Mouse (Mus musculus): Measurements from ENCODE around the gene Alpl. TPM values are rescaled to one million over a fixed set of nuclear protein-coding genes. Genes with fewer than 3 reads are reported as not detected.

The Alpl gene
- polyA plus RNA-seq, 1 experiment = not detected

GRCm38 (mm10) chr4:137778397-137779184 lies 17.6 kb downstream of the Alpl start:
- no peak for TF ChIP-seq CTCF (IDR thresholded peaks at IDR 0.05; ENCODE audit: insufficient read depth, low read depth, low read length)
- TF ChIP-seq POLR2A (IDR thresholded peaks at IDR 0.05; ENCODE audit: insufficient read depth, low read depth, low read length) = no peak
- Histone ChIP-seq H3K4me3 (ENCODE audit: insufficient read depth, low read depth, low read length) (no peak overlapping the region), H3K4me1 (ENCODE audit: control insufficient read depth, insufficient read depth, low read length) (peaks cover 9% of the 10 kb centered on the region), H3K27ac (ENCODE audit: insufficient read depth, low read depth, low read length) (no peak overlapping the region)
- 51% methylated on average over 17 of the region's 17 CpGs for WGBS

- peaks cover 6% of the 10 kb centered on the region for H3K4me1 ChIP-seq (ENCODE audit: control insufficient read depth, insufficient read depth, low read length)
- 84% methylated on average over 4 of the region's 4 CpGs for WGBS
- no peak for TF ChIP-seq POLR2A (IDR thresholded peaks at IDR 0.05; ENCODE audit: insufficient read depth, low read depth, low read length)
- no peak for TF ChIP-seq CTCF (IDR thresholded peaks at IDR 0.05; ENCODE audit: insufficient read depth, low read depth, low read length)
- H3K4me3 ChIP-seq (ENCODE audit: insufficient read depth, low read depth, low read length) = no peak overlapping the region
- H3K27ac ChIP-seq (ENCODE audit: insufficient read depth, low read depth, low read length) = no peak overlapping the region
Observed at GRCm38 (mm10) chr4:137777866-137778265, 18.3 kb downstream of the Alpl start.

GRCm38 (mm10) chr4:137774505-137774904 lies 21.7 kb downstream of the Alpl start:
- H3K27ac ChIP-seq (ENCODE audit: insufficient read depth, low read depth, low read length) = no peak overlapping the region
- TF ChIP-seq POLR2A (IDR thresholded peaks at IDR 0.05; ENCODE audit: insufficient read depth, low read depth, low read length) = no peak
- no peak for TF ChIP-seq CTCF (IDR thresholded peaks at IDR 0.05; ENCODE audit: insufficient read depth, low read depth, low read length)
- no peak overlapping the region for H3K4me3 ChIP-seq (ENCODE audit: insufficient read depth, low read depth, low read length)
- 95% methylated on average over 6 of the region's 6 CpGs for WGBS
- peaks cover 7% of the 10 kb centered on the region for H3K4me1 ChIP-seq (ENCODE audit: control insufficient read depth, insufficient read depth, low read length)

GRCm38 (mm10) chr4:137774013-137774412 lies 22.2 kb downstream of the Alpl start:
- Histone ChIP-seq H3K4me3 (ENCODE audit: insufficient read depth, low read depth, low read length) (no peak overlapping the region), H3K27ac (ENCODE audit: insufficient read depth, low read depth, low read length) (no peak overlapping the region), H3K4me1 (ENCODE audit: control insufficient read depth, insufficient read depth, low read length) (peaks cover 4% of the 10 kb centered on the region; the same call in 1 of the 2 replicates)
- TF ChIP-seq CTCF (IDR thresholded peaks at IDR 0.05; ENCODE audit: insufficient read depth, low read depth, low read length) (no peak), POLR2A (IDR thresholded peaks at IDR 0.05; ENCODE audit: insufficient read depth, low read depth, low read length) (no peak)
- WGBS = 55% methylated on average over 5 of the region's 5 CpGs

GRCm38 (mm10) chr4:137773369-137773899 lies 22.8 kb downstream of the Alpl start:
- WGBS = 82% methylated on average over 2 of the region's 2 CpGs
- Histone ChIP-seq H3K27ac (ENCODE audit: insufficient read depth, low read depth, low read length) (no peak overlapping the region), H3K4me3 (ENCODE audit: insufficient read depth, low read depth, low read length) (no peak overlapping the region), H3K4me1 (ENCODE audit: control insufficient read depth, insufficient read depth, low read length) (peaks cover 5% of the 10 kb centered on the region; the same call in 1 of the 2 replicates)
- TF ChIP-seq POLR2A (IDR thresholded peaks at IDR 0.05; ENCODE audit: insufficient read depth, low read depth, low read length) = no peak
- TF ChIP-seq CTCF (IDR thresholded peaks at IDR 0.05; ENCODE audit: insufficient read depth, low read depth, low read length) = no peak

- H3K4me1 ChIP-seq (ENCODE audit: control insufficient read depth, insufficient read depth, low read length) = peaks cover 8% of the 10 kb centered on the region; the same call in 1 of the 2 replicates
- 83% methylated on average over 16 of the region's 16 CpGs for WGBS
- TF ChIP-seq CTCF (IDR thresholded peaks at IDR 0.05; ENCODE audit: insufficient read depth, low read depth, low read length) (no peak), POLR2A (IDR thresholded peaks at IDR 0.05; ENCODE audit: insufficient read depth, low read depth, low read length) (no peak)
- no peak overlapping the region for H3K27ac ChIP-seq (ENCODE audit: insufficient read depth, low read depth, low read length)
- H3K4me3 ChIP-seq (ENCODE audit: insufficient read depth, low read depth, low read length) = no peak overlapping the region
Observed at GRCm38 (mm10) chr4:137772438-137773056, 23.6 kb downstream of the Alpl start.

- 96% methylated on average over 3 of the region's 3 CpGs for WGBS
- Histone ChIP-seq H3K4me3 (ENCODE audit: insufficient read depth, low read depth, low read length) (no peak overlapping the region), H3K27ac (ENCODE audit: insufficient read depth, low read depth, low read length) (no peak overlapping the region), H3K4me1 (ENCODE audit: control insufficient read depth, insufficient read depth, low read length) (peaks cover 8% of the 10 kb centered on the region; the same call in 1 of the 2 replicates)
- no peak for TF ChIP-seq CTCF (IDR thresholded peaks at IDR 0.05; ENCODE audit: insufficient read depth, low read depth, low read length)
- no peak for TF ChIP-seq POLR2A (IDR thresholded peaks at IDR 0.05; ENCODE audit: insufficient read depth, low read depth, low read length)
Observed at GRCm38 (mm10) chr4:137771749-137772148, 24.4 kb downstream of the Alpl start.

- no peak for TF ChIP-seq CTCF (IDR thresholded peaks at IDR 0.05; ENCODE audit: insufficient read depth, low read depth, low read length)
- no peak for TF ChIP-seq POLR2A (IDR thresholded peaks at IDR 0.05; ENCODE audit: insufficient read depth, low read depth, low read length)
- Histone ChIP-seq H3K27ac (ENCODE audit: insufficient read depth, low read depth, low read length) (no peak overlapping the region), H3K4me3 (ENCODE audit: insufficient read depth, low read depth, low read length) (no peak overlapping the region), H3K4me1 (ENCODE audit: control insufficient read depth, insufficient read depth, low read length) (peaks cover 11% of the 10 kb centered on the region)
- 76% methylated on average over 14 of the region's 14 CpGs for WGBS
Observed at GRCm38 (mm10) chr4:137770901-137771612, 25.1 kb downstream of the Alpl start.
